ENCODE assay signal across 13 mouse cellular contexts in genomic region chr3:85493796-85494195, GRCm38 (mm10).
"Had no signal": no experiment of that assay in that cellular context is flagged by ENCODE, and none has a peak within 500 bp of the region (broad histone marks: within the 10 kb centered on the region; RNA-seq: fewer than 3 reads in every experiment).

No protein-coding gene starts in this region.

- DNase-seq: kidney, adult 9 months; kidney, postnatal 14 days; kidney, postnatal 4 days; lung, adult 18-20 months; lung, postnatal 10 days; lung, postnatal 36 days; thymus, adult 18-20 months; thymus, postnatal 36 days had no signal

- H3K27me3 ChIP-seq: lung, embryonic 15.5 days; midbrain, embryonic 13.5 days had no signal

- H3K4me3 ChIP-seq: lung, embryonic 15.5 days; megakaryocyte, embryonic 14.5 days; midbrain, embryonic 10.5 days; midbrain, embryonic 13.5 days had no signal

- H3K4me2 ChIP-seq: lung, embryonic 15.5 days; midbrain, embryonic 13.5 days had no signal

- H3K36me3 ChIP-seq: lung, embryonic 15.5 days; midbrain, embryonic 10.5 days; midbrain, embryonic 13.5 days had no signal

- ATAC-seq: midbrain, embryonic 13.5 days had no signal

- H3K4me1 ChIP-seq: lung, embryonic 15.5 days; megakaryocyte, embryonic 14.5 days; midbrain, embryonic 10.5 days; midbrain, embryonic 13.5 days had no signal

- H3K9ac ChIP-seq: liver, embryonic 14.5 days; lung, embryonic 15.5 days; midbrain, embryonic 13.5 days had no signal

- H3K9me3 ChIP-seq: lung, embryonic 15.5 days; megakaryocyte, embryonic 14.5 days; midbrain, embryonic 10.5 days; midbrain, embryonic 13.5 days had no signal

- H3K27ac ChIP-seq: liver, embryonic 14.5 days; lung, embryonic 15.5 days; midbrain, embryonic 10.5 days; midbrain, embryonic 13.5 days had no signal
